Mouse (Mus musculus) heart, embryonic 11.5 days (tissue): ENCODE data around the gene Rab11fip3. TPM values are rescaled to one million over a fixed set of nuclear protein-coding genes. Genes with fewer than 3 reads are reported as not detected.
A peak's percentile ranks its signal among the peaks of the same experiment; 100 is the strongest.

ENCODE experiments used
- ATAC-seq: fragments of 200-750 bp; cut with Nextera tagmentation; replicated peaks from 2 replicates; pipeline ENCODE4 v1.8.0; 2017; ENCODE audit warnings: moderate library complexity; ENCODE audit not compliant: insufficient number of reproducible peaks, low FRiP score, low TSS enrichment
- H3K27ac ChIP-seq: fragments of 300-500 bp; sonication (generic); 2 replicates; pipeline ENCODE4 v1.5.1; 2014; ENCODE audit warnings: mild to moderate bottlenecking, low read depth, low read length
- H3K27me3 ChIP-seq: fragments of 300-500 bp; sonication (generic); 2 replicates; pipeline ENCODE4 v1.6.1; 2014; ENCODE audit warnings: mild to moderate bottlenecking, low read length, mixed read lengths; ENCODE audit not compliant: control insufficient read depth, insufficient read depth
- H3K36me3 ChIP-seq: fragments of 300-500 bp; sonication (generic); 2 replicates; pipeline ENCODE4 v1.6.1; 2014; ENCODE audit warnings: mild to moderate bottlenecking, low read length, moderate library complexity, mixed read lengths; ENCODE audit not compliant: control insufficient read depth, insufficient read depth
- H3K4me1 ChIP-seq: fragments of 300-500 bp; sonication (generic); 2 replicates; pipeline ENCODE4 v1.6.1; 2014; ENCODE audit warnings: low read length; ENCODE audit not compliant: control insufficient read depth, insufficient read depth
- H3K4me2 ChIP-seq: fragments of 300-500 bp; sonication (generic); 2 replicates; pipeline ENCODE4 v1.6.1; 2014; ENCODE audit warnings: mild to moderate bottlenecking, moderate library complexity
- H3K4me3 ChIP-seq: fragments of 300-500 bp; sonication (generic); 2 replicates; pipeline ENCODE4 v1.5.1; 2014; ENCODE audit warnings: low read depth, low read length
- H3K9ac ChIP-seq: fragments of 300-500 bp; sonication (generic); 2 replicates; pipeline ENCODE4 v1.6.1; 2014; ENCODE audit warnings: mild to moderate bottlenecking, low read depth, low read length, moderate library complexity
- H3K9me3 ChIP-seq: fragments of 300-500 bp; sonication (generic); replicated peaks from 2 replicates; pipeline ENCODE4 v1.6.1; 2016; ENCODE audit warnings: low read length; ENCODE audit not compliant: control insufficient read depth
- WGBS: fragments of 180-500 bp; shearing (Covaris S2); extraction: QIAGEN DNeasy Blood & Tissue Kit; methylation state at CpG from one replicate; pipeline ENCODE4 v1.1.7; 2014; ENCODE audit not compliant: insufficient replicate concordance; 5-methylcytosine and 5-hydroxymethylcytosine counted together
- polyA plus RNA-seq: library from polyadenylated mRNA; unstranded; fragments of >200 nt; fragmentation: Nextera tagmentation; extraction: Ambion mirVana; gene quantifications from 2 replicates; pipeline ENCODE4 v1.2.1, GENCODE M21; 2014

The Rab11fip3 gene
- polyA plus RNA-seq, 1 experiment from 2014 or later = 11.9 TPM

- no peak overlapping the region for H3K9ac ChIP-seq
Measured at GRCm38 (mm10) chr17:25956201-25956600, 113.2 kb downstream of the Rab11fip3 start.

DNA sequence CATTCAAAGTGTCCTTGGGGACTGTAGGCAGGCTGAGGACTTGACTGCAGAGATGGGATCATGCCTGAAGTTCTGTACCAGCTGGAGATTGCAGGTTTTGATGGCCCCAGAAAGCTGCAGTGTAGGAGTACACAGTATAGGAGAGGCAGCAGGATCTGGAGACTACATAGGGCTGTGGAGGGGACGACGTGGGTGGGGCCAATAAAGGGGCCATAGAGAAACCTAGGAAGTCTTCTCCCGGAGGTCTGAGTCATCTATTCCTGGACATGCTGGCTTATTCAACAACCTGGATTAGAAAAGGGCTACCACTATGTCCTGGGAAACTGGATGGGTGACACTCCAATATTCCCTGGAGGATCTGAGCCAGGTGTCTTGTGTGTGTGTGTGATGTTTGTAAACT lies 113.6 kb downstream of the Rab11fip3 start:
- Histone ChIP-seq H3K9ac (no peak overlapping the region), H3K4me2 (no peak overlapping the region), H3K27me3 (peaks cover 29% of the 10 kb centered on the region), H3K4me3 (no peak overlapping the region), H3K27ac (no peak overlapping the region), H3K9me3 (no peaks in the 10 kb centered on the region), H3K4me1 (peaks cover 16% of the 10 kb centered on the region), H3K36me3 (peaks cover 3% of the 10 kb centered on the region; the same call in 1 of the 2 replicates)
- WGBS = 57% methylated on average over 3 of the region's 3 CpGs
- ATAC-seq = no peak

More at GRCm38 (mm10) chr17:25956201-25956600, 113.2 kb downstream of the Rab11fip3 start:
- Histone ChIP-seq H3K4me3 (no peak overlapping the region), H3K4me2 (no peak overlapping the region), H3K27ac (no peak overlapping the region), H3K4me1 (peaks cover 13% of the 10 kb centered on the region), H3K36me3 (peaks cover 3% of the 10 kb centered on the region; the same call in 1 of the 2 replicates), H3K27me3 (peaks cover 25% of the 10 kb centered on the region), H3K9me3 (no peaks in the 10 kb centered on the region)
- no peak for ATAC-seq
- 69% methylated on average over 7 of the region's 7 CpGs for WGBS

- H3K27ac ChIP-seq = no peak overlapping the region
- no peak for ATAC-seq
- H3K4me3 ChIP-seq = no peak overlapping the region
- H3K4me1 ChIP-seq = peaks cover 13% of the 10 kb centered on the region
- H3K9ac ChIP-seq = no peak overlapping the region
- no peaks in the 10 kb centered on the region for H3K9me3 ChIP-seq
- 97% methylated on average over 2 of the region's 2 CpGs for WGBS
- H3K36me3 ChIP-seq = no peaks in the 10 kb centered on the region
- H3K27me3 ChIP-seq = peaks cover 40% of the 10 kb centered on the region
- H3K4me2 ChIP-seq = no peak overlapping the region
Measured at GRCm38 (mm10) chr17:25954671-25955070, 114.7 kb downstream of the Rab11fip3 start.

DNA sequence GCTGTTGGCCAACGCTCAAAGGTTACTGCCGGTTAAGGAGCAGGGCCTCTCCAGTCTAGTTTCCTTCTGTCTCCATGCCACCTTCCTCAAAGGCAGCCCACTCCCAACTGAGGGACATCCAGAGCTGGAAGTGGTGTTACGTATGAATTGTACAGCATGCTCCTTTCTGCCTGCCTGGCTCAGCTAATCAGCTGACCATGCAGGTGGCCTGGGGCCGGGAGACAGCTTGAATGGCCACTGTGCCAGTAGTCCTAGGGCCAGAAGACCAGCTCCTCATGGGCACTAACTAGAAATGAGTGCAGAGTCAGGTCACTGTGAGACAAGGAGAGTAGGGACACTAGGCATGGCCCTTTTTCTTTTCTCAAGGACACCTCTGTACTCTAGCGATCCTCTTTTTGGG lies 116.2 kb downstream of the Rab11fip3 start:
- H3K27me3 ChIP-seq = peaks cover 41% of the 10 kb centered on the region
- H3K9ac ChIP-seq = no peak overlapping the region
- 77% methylated on average over 5 of the region's 5 CpGs for WGBS

DNA sequence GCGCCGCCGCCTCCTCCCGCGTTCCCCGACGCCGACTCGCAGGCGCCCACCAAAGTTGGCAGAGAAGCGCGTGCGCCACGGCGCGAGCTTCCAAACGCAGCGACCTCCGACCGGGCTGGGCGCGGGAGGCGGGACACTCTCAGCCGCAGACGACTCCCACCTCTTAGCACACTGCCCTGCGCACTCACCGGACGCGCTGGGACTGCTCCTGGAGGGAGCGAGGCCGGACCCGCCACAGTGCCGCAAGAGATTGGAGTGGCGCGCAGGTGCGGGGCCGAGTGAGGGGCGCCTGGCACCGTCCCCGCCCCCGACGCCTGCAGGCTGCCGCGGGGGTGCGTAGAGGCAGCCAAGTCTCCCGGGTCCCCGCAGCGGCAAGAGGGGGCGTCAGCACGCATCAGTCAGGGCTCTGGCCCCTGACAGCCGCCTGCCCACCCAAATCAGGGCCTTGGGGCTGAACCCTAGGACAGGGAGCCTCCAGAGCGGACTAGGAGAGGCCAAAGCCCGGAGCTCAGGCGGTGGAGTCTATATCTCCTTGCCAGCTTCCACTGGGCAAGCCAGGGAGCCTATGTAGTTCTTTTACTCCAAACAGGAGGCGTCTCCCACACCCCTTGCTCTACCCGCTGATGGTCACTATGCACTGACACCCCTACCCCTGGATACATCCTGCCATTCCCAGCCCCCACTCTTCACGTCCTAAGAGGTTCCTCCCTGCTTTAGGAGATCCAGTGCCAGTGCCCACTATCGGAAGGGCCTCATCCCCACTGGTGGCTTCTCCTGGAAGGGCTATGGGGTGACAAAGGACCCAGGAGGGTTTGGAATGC lies 117.3 kb downstream of the Rab11fip3 start, which contains the start of gene A930017K11Rik:
Gene A930017K11Rik (minus strand): TSS at position 763 of the 821 bp plus-strand sequence.
- H3K4me1 ChIP-seq = peaks cover 13% of the 10 kb centered on the region
- peak within 1 kb of the TSS; percentile 78 for H3K4me2 ChIP-seq
- no peak; the same call in 1 of the 2 replicates for ATAC-seq
- no peaks in the 10 kb centered on the region for H3K36me3 ChIP-seq
- H3K27ac ChIP-seq = no peak within 1 kb of the TSS
- H3K27me3 ChIP-seq = peaks cover 41% of the 10 kb centered on the region
- H3K9ac ChIP-seq = peak within 1 kb of the TSS; percentile 30
- WGBS = 2% methylated on average over 57 of the region's 58 CpGs
- peak within 1 kb of the TSS; percentile 52 for H3K4me3 ChIP-seq
- H3K9me3 ChIP-seq = no peaks in the 10 kb centered on the region

More for the DNA sequence above, 116.2 kb downstream of the Rab11fip3 start:
- no peaks in the 10 kb centered on the region for H3K36me3 ChIP-seq
- no peak overlapping the region for H3K4me2 ChIP-seq
- no peaks in the 10 kb centered on the region for H3K9me3 ChIP-seq
- H3K4me3 ChIP-seq = no peak overlapping the region
- H3K4me1 ChIP-seq = peaks cover 13% of the 10 kb centered on the region
- H3K27ac ChIP-seq = no peak overlapping the region
- no peak for ATAC-seq

- no peak for ATAC-seq
- H3K4me3 ChIP-seq = peak overlapping the region; percentile 52
- H3K4me2 ChIP-seq = peak overlapping the region; percentile 78
- H3K36me3 ChIP-seq = no peaks in the 10 kb centered on the region
- no peak overlapping the region for H3K27ac ChIP-seq
- under 1% methylated on average over 33 of the region's 33 CpGs for WGBS
- no peaks in the 10 kb centered on the region for H3K9me3 ChIP-seq
- peak overlapping the region; percentile 30; the same call in 1 of the 2 replicates for H3K9ac ChIP-seq
- peaks cover 13% of the 10 kb centered on the region for H3K4me1 ChIP-seq
- peaks cover 41% of the 10 kb centered on the region for H3K27me3 ChIP-seq
Measured at GRCm38 (mm10) chr17:25951225-25951802, 118.0 kb downstream of the Rab11fip3 start.

DNA sequence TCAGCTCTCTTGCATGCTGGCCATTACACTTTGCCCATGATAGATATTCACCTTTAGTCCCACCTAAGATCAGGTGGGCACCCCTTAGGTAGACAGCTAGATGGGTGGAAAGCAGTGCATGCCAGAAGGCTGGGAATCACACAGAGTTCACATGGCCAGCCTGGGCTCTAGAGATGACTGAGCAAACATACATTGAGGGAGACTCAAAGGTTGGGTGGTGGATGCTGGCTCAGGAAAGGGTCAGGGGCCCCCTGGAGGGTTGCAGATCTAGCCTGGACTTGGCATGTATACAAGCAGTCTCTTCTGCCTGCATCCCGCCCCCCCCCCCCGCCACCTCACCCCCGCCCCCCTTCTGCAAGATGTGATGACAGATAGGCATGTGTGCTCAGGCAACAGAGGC lies 118.6 kb downstream of the Rab11fip3 start:
- peaks cover 13% of the 10 kb centered on the region for H3K4me1 ChIP-seq
- WGBS = 0% methylated on average over 1 of the region's 3 CpGs
- H3K27me3 ChIP-seq = peaks cover 41% of the 10 kb centered on the region
- peak overlapping the region; percentile 52; the same call in 1 of the 2 replicates for H3K4me3 ChIP-seq
- H3K9me3 ChIP-seq = no peaks in the 10 kb centered on the region
- H3K27ac ChIP-seq = no peak overlapping the region
- no peaks in the 10 kb centered on the region for H3K36me3 ChIP-seq
- H3K9ac ChIP-seq = no peak overlapping the region
- ATAC-seq = no peak
- no peak overlapping the region for H3K4me2 ChIP-seq

DNA sequence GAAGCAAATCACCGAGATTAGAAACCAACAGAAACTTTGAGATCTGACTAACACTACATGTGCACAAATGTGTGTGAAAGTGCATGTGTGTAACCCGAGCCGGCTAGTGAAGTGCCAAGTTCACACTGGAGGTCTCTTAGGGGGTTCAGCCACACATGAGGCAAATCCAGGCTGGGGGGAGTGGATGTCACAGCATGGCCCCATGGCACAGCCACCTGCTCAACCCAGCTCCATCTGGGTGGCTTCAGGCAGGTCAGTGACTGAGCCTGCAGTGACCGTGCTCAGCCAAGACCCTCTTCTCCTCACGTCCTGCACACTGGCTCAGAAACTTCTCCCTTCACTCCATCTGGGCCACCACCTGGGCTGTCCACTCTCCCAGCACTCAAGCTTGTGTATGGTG lies 119.4 kb downstream of the Rab11fip3 start:
- 75% methylated on average over 5 of the region's 5 CpGs for WGBS
- no peak for ATAC-seq
- H3K4me3 ChIP-seq = no peak overlapping the region
- peaks cover 41% of the 10 kb centered on the region for H3K27me3 ChIP-seq
- H3K9me3 ChIP-seq = no peaks in the 10 kb centered on the region
- H3K4me1 ChIP-seq = peaks cover 13% of the 10 kb centered on the region
- H3K27ac ChIP-seq = no peak overlapping the region
- H3K4me2 ChIP-seq = no peak overlapping the region
- H3K9ac ChIP-seq = no peak overlapping the region
- H3K36me3 ChIP-seq = no peaks in the 10 kb centered on the region
